Mouse (Mus musculus) C2C12 (cell line): ENCODE measurements around the gene Eaf1. TPM values are rescaled to one million over a fixed set of nuclear protein-coding genes. Genes with fewer than 3 reads are reported as not detected.

Experiments used
- H3K27me3 ChIP-seq: one replicate; pipeline ENCODE4 v1.6.1; 2011; ENCODE audit not compliant: control insufficient read depth, insufficient read depth, insufficient read length
- H3K36me3 ChIP-seq: one replicate; pipeline ENCODE4 v1.6.1; 2011; ENCODE audit not compliant: control insufficient read depth, insufficient read depth
- H3K4me3 ChIP-seq: one replicate; pipeline ENCODE4 v1.5.1; 2011; ENCODE audit warnings: mild to moderate bottlenecking, control low read depth; ENCODE audit not compliant: poor library complexity, insufficient read depth, severe bottlenecking
- H3K79me2 ChIP-seq: one replicate; pipeline ENCODE4 v1.6.1; 2011; ENCODE audit not compliant: control insufficient read depth, insufficient read depth
- H3K79me3 ChIP-seq: one replicate; pipeline ENCODE4 v1.6.1; 2011; ENCODE audit warnings: low read depth, control low read depth
- H3ac ChIP-seq: one replicate; pipeline ENCODE3; 2011; ENCODE audit warnings: low read depth; ENCODE audit not compliant: control insufficient read depth, insufficient read length
- CEBPB ChIP-seq: IDR thresholded peaks from one replicate; pipeline ENCODE4 v1.6.1; 2011; ENCODE audit warnings: low read depth, mild to moderate bottlenecking, control low read depth, moderate library complexity
- CTCF ChIP-seq: IDR thresholded peaks from one replicate; pipeline ENCODE4 v1.5.1; 2011; ENCODE audit not compliant: control insufficient read depth, insufficient read depth, insufficient read length
- FOSL1 ChIP-seq: IDR thresholded peaks from one replicate; pipeline ENCODE4 v1.8.0; 2011; ENCODE audit warnings: mild to moderate bottlenecking, low read length; ENCODE audit not compliant: poor library complexity, insufficient read depth, severe bottlenecking
- MAX ChIP-seq: IDR thresholded peaks from one replicate; pipeline ENCODE4 v1.6.1; 2011; ENCODE audit warnings: mild to moderate bottlenecking, control low read depth
- MYOD1 ChIP-seq: IDR thresholded peaks from one replicate; pipeline ENCODE4 v1.6.1; 2011; ENCODE audit warnings: low read depth; ENCODE audit not compliant: control insufficient read depth, insufficient read length
- MYOG ChIP-seq: IDR thresholded peaks from one replicate; pipeline ENCODE4 v1.6.1; 2011; ENCODE audit not compliant: control insufficient read depth, insufficient read length; ENCODE audit errors: extremely low read depth
- USF1 ChIP-seq: IDR thresholded peaks from one replicate; pipeline ENCODE4 v1.6.1; 2011; ENCODE audit warnings: low read depth, mild to moderate bottlenecking, control low read depth, moderate library complexity
- polyA plus RNA-seq: library from polyadenylated mRNA; unstranded; fragments of >200 nt; fragmentation: generic; extraction: Trizol; gene quantifications from one replicate; pipeline ENCODE4 v1.2.1, GENCODE M21; 2012; ENCODE audit warnings: missing spikeins

Eaf1 gene
- polyA plus RNA-seq, 1 experiment = 30.2 TPM

DNA sequence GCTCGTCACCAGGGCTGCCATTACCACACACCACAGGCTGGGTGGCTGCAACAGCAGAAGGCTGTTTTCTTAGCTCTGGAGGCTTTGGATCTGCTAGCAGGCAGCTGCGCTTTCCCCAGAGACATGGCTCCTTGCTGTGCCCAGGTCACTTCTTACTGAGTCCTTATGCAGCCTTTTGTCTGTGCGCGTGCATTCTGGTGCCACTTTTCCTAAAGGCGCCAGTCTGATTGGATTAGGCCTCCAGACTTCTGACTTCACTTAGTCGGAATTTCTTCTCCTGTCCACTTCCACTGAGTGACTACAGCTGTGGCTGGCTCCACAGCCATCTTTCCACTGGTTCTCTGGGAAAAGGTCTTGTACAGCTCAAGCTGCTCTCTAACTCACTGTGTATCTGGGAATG, 31.3 kb upstream of the Eaf1 start:
- Histone ChIP-seq H3ac (no peak overlapping the region), H3K27me3 (no peaks in the 10 kb centered on the region), H3K36me3 (no peaks in the 10 kb centered on the region), H3K4me3 (no peak overlapping the region), H3K79me3 (no peaks in the 10 kb centered on the region), H3K79me2 (no peaks in the 10 kb centered on the region)
- no peak for TF ChIP-seq MAX

DNA sequence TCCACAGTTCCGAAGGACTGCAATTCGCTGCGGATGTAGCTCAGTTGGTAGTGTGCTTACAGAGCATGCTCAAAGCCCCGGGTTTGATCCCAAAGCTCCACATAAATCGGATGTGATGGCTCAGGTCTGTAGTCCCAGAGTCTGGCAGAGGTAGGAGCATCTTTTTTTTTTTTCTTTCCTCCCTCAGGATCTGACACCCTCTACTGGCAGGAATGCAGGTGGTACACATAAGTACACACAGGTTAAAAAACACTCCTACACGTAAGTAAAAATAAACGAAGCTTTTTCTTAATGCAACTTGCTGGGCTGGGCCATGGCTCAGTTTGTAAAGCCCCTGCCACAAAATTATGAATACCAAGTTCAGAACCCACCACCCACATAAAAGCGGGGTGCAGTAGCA, 30.0 kb upstream of the Eaf1 start:
- H3K79me3 ChIP-seq = no peaks in the 10 kb centered on the region
- TF ChIP-seq CEBPB (no peak), USF1 (no peak), MYOG (no peak), MYOD1 (no peak), FOSL1 (no peak), MAX (no peak), CTCF (no peak)
- no peaks in the 10 kb centered on the region for H3K27me3 ChIP-seq
- H3K36me3 ChIP-seq = no peaks in the 10 kb centered on the region
- H3ac ChIP-seq = no peak overlapping the region
- no peak overlapping the region for H3K4me3 ChIP-seq
- H3K79me2 ChIP-seq = no peaks in the 10 kb centered on the region

DNA sequence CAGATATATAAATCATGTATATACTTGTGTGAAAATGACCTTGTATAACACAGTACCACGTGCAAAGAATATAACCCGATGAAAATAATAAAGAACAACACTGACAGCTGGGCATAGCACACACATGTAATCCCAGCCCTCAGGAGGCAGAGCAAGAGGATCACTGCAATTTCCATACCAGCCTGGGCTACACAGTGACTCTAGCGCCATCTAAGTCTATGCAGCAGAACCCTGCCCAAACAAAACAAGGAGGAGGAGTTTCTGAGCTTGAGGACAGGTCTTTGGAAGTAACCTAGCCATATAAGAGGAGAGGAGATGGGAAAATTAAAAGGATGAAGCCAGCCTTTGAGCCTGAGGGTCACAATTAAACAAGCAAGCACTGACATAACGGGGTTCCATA, 24.5 kb upstream of the Eaf1 start:
- no peak overlapping the region for H3ac ChIP-seq
- no peaks in the 10 kb centered on the region for H3K36me3 ChIP-seq
- H3K79me3 ChIP-seq = no peaks in the 10 kb centered on the region
- no peaks in the 10 kb centered on the region for H3K79me2 ChIP-seq
- TF ChIP-seq CTCF (no peak), FOSL1 (no peak), USF1 (no peak), CEBPB (no peak), MAX (no peak), MYOD1 (no peak), MYOG (no peak)
- H3K4me3 ChIP-seq = no peak overlapping the region
- H3K27me3 ChIP-seq = no peaks in the 10 kb centered on the region

DNA sequence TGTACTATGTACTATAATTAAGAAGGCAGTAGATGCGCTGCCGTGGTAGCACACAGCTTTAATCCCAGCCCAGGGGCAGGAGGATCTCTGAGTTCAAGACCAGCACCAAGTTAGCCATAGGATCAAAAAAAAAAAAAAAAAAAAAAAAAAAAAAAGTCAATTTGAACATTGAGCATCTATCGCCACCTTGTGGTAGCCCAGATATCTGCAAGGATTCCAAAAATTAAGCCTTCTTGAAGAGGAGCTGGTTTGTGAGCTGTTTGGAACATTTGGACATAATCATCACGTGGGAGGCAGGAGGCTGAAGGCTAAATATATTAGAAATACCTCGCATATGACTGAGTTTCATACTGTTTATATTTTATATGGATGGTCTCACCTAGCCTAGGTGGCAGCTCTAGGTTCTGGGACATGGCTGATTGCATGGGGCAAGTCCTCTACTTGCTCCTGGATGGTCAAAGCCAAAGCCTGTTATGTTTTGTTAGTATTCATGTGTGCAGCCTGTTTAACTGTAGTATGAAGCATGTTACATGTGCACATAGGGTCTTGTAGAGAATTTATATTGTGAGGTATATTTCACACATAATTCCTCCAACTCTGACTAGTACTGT, 21.6 kb upstream of the Eaf1 start:
- Histone ChIP-seq H3K79me3 (no peaks in the 10 kb centered on the region), H3K4me3 (no peak overlapping the region), H3ac (no peak overlapping the region), H3K27me3 (no peaks in the 10 kb centered on the region), H3K79me2 (no peaks in the 10 kb centered on the region), H3K36me3 (no peaks in the 10 kb centered on the region)
- no peak for TF ChIP-seq CEBPB
- TF ChIP-seq MYOG = no peak
- no peak for TF ChIP-seq MAX
- TF ChIP-seq CTCF = peak; percentile 1
- no peak for TF ChIP-seq FOSL1
- TF ChIP-seq MYOD1 = no peak

DNA sequence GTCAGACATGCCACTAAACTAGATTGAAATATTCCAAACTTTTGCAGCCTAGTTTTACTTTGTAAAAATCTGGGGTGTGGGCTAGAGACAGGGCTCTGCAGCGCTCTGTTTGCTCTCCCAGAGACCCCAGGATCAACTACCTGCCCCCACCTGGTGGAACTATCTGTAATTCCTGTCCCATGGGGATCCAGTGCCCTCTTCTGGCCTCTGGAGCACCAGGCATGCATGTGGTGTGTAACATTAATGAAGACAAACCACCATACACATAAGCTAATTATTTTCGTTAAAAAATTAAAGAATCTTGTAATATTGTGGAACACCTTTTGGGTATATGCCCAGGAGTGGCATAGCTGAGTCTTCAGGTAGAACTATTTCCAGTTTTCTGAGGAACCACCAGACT, 20.9 kb upstream of the Eaf1 start:
- H3K79me2 ChIP-seq = no peaks in the 10 kb centered on the region
- no peak overlapping the region for H3ac ChIP-seq
- TF ChIP-seq MAX (no peak), USF1 (no peak), MYOG (no peak), CTCF (no peak), MYOD1 (no peak), FOSL1 (no peak), CEBPB (no peak)
- H3K79me3 ChIP-seq = no peaks in the 10 kb centered on the region
- no peaks in the 10 kb centered on the region for H3K27me3 ChIP-seq
- no peak overlapping the region for H3K4me3 ChIP-seq
- no peaks in the 10 kb centered on the region for H3K36me3 ChIP-seq

DNA sequence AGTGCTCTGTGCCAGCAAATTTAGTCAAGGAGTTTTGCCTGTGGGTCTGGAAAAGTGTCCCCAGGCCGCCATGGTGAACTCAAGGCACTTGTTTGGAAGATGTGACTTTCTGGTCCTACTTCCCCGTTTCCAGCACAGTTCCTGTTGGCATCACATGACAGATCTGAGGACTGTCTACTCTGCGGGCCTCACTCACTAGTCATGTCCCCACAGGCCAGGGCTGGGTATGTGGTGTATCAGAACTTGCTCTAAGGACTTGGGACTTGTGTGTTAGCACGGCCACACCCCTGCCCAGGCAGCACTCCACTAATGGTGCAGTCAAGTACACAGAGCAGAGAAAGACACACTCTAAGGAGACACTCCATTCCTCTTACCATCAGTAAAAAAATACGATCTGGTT, 11.8 kb upstream of the Eaf1 start:
- peaks cover 82% of the 10 kb centered on the region for H3K36me3 ChIP-seq
- no peak overlapping the region for H3ac ChIP-seq
- TF ChIP-seq MYOG = no peak
- TF ChIP-seq USF1 = no peak
- TF ChIP-seq MAX = no peak
- no peak for TF ChIP-seq MYOD1
- no peak for TF ChIP-seq FOSL1
- no peak for TF ChIP-seq CTCF
- no peaks in the 10 kb centered on the region for H3K79me2 ChIP-seq
- H3K4me3 ChIP-seq = no peak overlapping the region
- no peaks in the 10 kb centered on the region for H3K79me3 ChIP-seq
- no peaks in the 10 kb centered on the region for H3K27me3 ChIP-seq
